Comparison of ENCODE assay signal across 8 mouse cellular contexts in genomic region chr19:16955231-16955612, GRCm38 (mm10). TPM values are rescaled to one million over a fixed set of nuclear protein-coding genes. Genes with fewer than 3 reads are reported as not detected.
DNase-seq lines count a peak whose midpoint lies in the region; ATAC-seq and TF ChIP-seq lines count a peak whose summit lies in the region.

No protein-coding gene starts in this region.

- H3K9ac ChIP-seq in heart, postnatal 0 days (replicated peaks; ENCODE audit: low read depth, low read length): no peak overlapping the region
- peak overlapping the region; percentile 67; the same call in 1 of the 2 replicates for H3K9ac ChIP-seq in midbrain, embryonic 16.5 days (ENCODE audit: low read depth, low read length)

- no peak for TF ChIP-seq EP300 in heart, postnatal 0 days (IDR thresholded peaks at IDR 0.05; ENCODE audit: low read depth)

- no peak for TF ChIP-seq CTCF in heart, postnatal 0 days (IDR thresholded peaks at IDR 0.05; ENCODE audit: low read depth)

- 43% methylated on average over 9 of the region's 9 CpGs for WGBS in heart, postnatal 0 days
- 65% methylated on average over 9 of the region's 9 CpGs for WGBS in embryonic facial prominence, embryonic 10.5 days
- WGBS in hindbrain, embryonic 10.5 days: 62% methylated on average over 9 of the region's 9 CpGs
- 52% methylated on average over 9 of the region's 9 CpGs for WGBS in midbrain, embryonic 16.5 days

- no peak overlapping the region for H3K27ac ChIP-seq in heart, postnatal 0 days (ENCODE audit: low read depth)
- H3K27ac ChIP-seq in embryonic facial prominence, embryonic 10.5 days (replicated peaks): no peak overlapping the region
- H3K27ac ChIP-seq in hindbrain, embryonic 10.5 days: no peak overlapping the region
- H3K27ac ChIP-seq in midbrain, embryonic 16.5 days (ENCODE audit: low read length): no peak overlapping the region

- peaks cover 18% of the 10 kb centered on the region for H3K27me3 ChIP-seq in heart, postnatal 0 days (ENCODE audit: control insufficient read depth, insufficient read depth, low read length)
- H3K27me3 ChIP-seq in embryonic facial prominence, embryonic 10.5 days (replicated peaks; ENCODE audit: low read depth, poor library complexity, severe bottlenecking): peaks cover 62% of the 10 kb centered on the region
- H3K27me3 ChIP-seq in hindbrain, embryonic 10.5 days (ENCODE audit: insufficient read depth, poor library complexity, severe bottlenecking): peaks cover 41% of the 10 kb centered on the region
- H3K27me3 ChIP-seq in midbrain, embryonic 16.5 days (ENCODE audit: control insufficient read depth, insufficient read depth, low read depth, low read length): peaks cover 7% of the 10 kb centered on the region

- H3K4me1 ChIP-seq in heart, postnatal 0 days (ENCODE audit: control insufficient read depth, insufficient read depth): peaks cover 12% of the 10 kb centered on the region
- H3K4me1 ChIP-seq in embryonic facial prominence, embryonic 10.5 days: peaks cover 16% of the 10 kb centered on the region
- H3K4me1 ChIP-seq in hindbrain, embryonic 10.5 days (replicated peaks): peaks cover 16% of the 10 kb centered on the region
- H3K4me1 ChIP-seq in midbrain, embryonic 16.5 days (ENCODE audit: control insufficient read depth, insufficient read depth, low read length): peaks cover 17% of the 10 kb centered on the region; the same call in 1 of the 2 replicates

- no peak overlapping the region for H3K4me3 ChIP-seq in heart, postnatal 0 days (ENCODE audit: low read depth, low read length)
- H3K4me3 ChIP-seq in embryonic facial prominence, embryonic 10.5 days: peak overlapping the region; percentile 61
- H3K4me3 ChIP-seq in hindbrain, embryonic 10.5 days: peak overlapping the region; percentile 57
- H3K4me3 ChIP-seq in midbrain, embryonic 16.5 days (ENCODE audit: low read depth, low read length): peak overlapping the region; percentile 61

- DNase-seq in heart, postnatal 0 days (ENCODE audit: low spot score): no peak
- DNase-seq in heart, postnatal 4 days: no peak
- no peak for DNase-seq in embryonic facial prominence, embryonic 10.5 days (ENCODE audit: low spot score)
- DNase-seq in hindbrain, embryonic 10.5 days (ENCODE audit: low spot score): no peak
- DNase-seq in layer of hippocampus, adult 8-10 months (ENCODE audit: low spot score in 2 of 2): no peak
- DNase-seq in cerebellum, postnatal 10 days: no peak
- no peak for DNase-seq in cerebellum, adult 18-20 months

- H3K36me3 ChIP-seq in heart, postnatal 0 days (replicated peaks; ENCODE audit: control insufficient read depth, insufficient read depth, low read length): no peaks in the 10 kb centered on the region
- H3K36me3 ChIP-seq in embryonic facial prominence, embryonic 10.5 days (replicated peaks): no peaks in the 10 kb centered on the region
- no peaks in the 10 kb centered on the region for H3K36me3 ChIP-seq in hindbrain, embryonic 10.5 days
- no peaks in the 10 kb centered on the region for H3K36me3 ChIP-seq in midbrain, embryonic 16.5 days (ENCODE audit: control insufficient read depth, insufficient read depth, low read length)

- ATAC-seq in heart, postnatal 0 days (ENCODE audit: insufficient read depth, low read depth): no peak
- no peak; the same call in 1 of the 2 replicates for ATAC-seq in midbrain, embryonic 16.5 days

- 0 out of 2 replicates have a peak overlapping the region, but pooled peaks have one; percentile 75 for H3K4me2 ChIP-seq in heart, postnatal 0 days (ENCODE audit: low read depth, low read length)
- H3K4me2 ChIP-seq in midbrain, embryonic 16.5 days (ENCODE audit: low read length): peak overlapping the region; percentile 100

- no peaks in the 10 kb centered on the region for H3K9me3 ChIP-seq in heart, postnatal 0 days (replicated peaks; ENCODE audit: control insufficient read depth, low read length)
- no peaks in the 10 kb centered on the region for H3K9me3 ChIP-seq in embryonic facial prominence, embryonic 10.5 days
- no peaks in the 10 kb centered on the region for H3K9me3 ChIP-seq in hindbrain, embryonic 10.5 days
- H3K9me3 ChIP-seq in midbrain, embryonic 16.5 days (replicated peaks; ENCODE audit: control insufficient read depth, low read length, poor library complexity, severe bottlenecking): no peaks in the 10 kb centered on the region

RNA-seq across cellular contexts. Expression of gene Prune2, which starts 0.7 kb away (rescaled TPM):
- 10.5 and 20.8 TPM in 2 replicates for total RNA-seq in heart, postnatal 0 days (2014; rRNA removed; ENCODE audit: low replicate concordance)
- 4.0 and 4.6 TPM in 2 replicates for polyA plus RNA-seq in heart, postnatal 0 days (2015; fragmentation: Nextera tagmentation; extraction: Ambion mirVana)
- total RNA-seq in heart, postnatal 4 days (2021): 10 to 100 TPM; 13.1 to 16.4 TPM
- 1.0 and 1.9 TPM in 2 replicates for polyA plus RNA-seq in embryonic facial prominence, embryonic 10.5 days (2016; fragmentation: Nextera tagmentation; extraction: Ambion mirVana)
- polyA plus RNA-seq in hindbrain, embryonic 10.5 days (2016; fragmentation: Nextera tagmentation; extraction: Ambion mirVana): 1.7 and 1.9 TPM in 2 replicates
- polyA plus RNA-seq in midbrain, embryonic 16.5 days (2015; fragmentation: Nextera tagmentation; extraction: Ambion mirVana): 8.0 and 8.2 TPM in 2 replicates
- 10 to 100 TPM; 80.4 to 87.7 (median 84.4) TPM for total RNA-seq in layer of hippocampus, adult 8-10 months (2022)
